Mouse (Mus musculus) hematopoietic stem cell, adult 5-6 weeks (primary cell): ENCODE data around the gene Olfr58. TPM values are rescaled to one million over a fixed set of nuclear protein-coding genes. Genes with fewer than 3 reads are reported as not detected.
"Not testable (repeated sequence)": the region's sequence is repeated elsewhere in the genome, so short reads cannot be mapped to it uniquely, and the experiment has no call there.

Experiments
- ATAC-seq, 2 experiments: fragments of 125-278 bp in 1 of 2; replicated peaks in 1 of 2; 2 replicates each; pipeline ENCODE4 v1.8.0; 2016 to 2017; ENCODE audit warnings: inconsistent platforms in 2 of 2, mild to moderate bottlenecking in 2 of 2, moderate number of reproducible peaks in 2 of 2, low read depth in 1 of 2, moderate TSS enrichment in 1 of 2; ENCODE audit not compliant: low FRiP score in 2 of 2, poor library complexity in 2 of 2, severe bottlenecking in 2 of 2, insufficient read depth in 1 of 2, low TSS enrichment in 1 of 2
- total RNA-seq: library from RNA; stranded (forward); fragments of 172-1452, 232-1000 nt; gene quantifications from 2 replicates; pipeline ENCODE4 v1.2.3, GENCODE M21; 2017

Gene Olfr58
- total RNA-seq: not detected in 2 replicates

GRCm38 (mm10) chr9:19779983-19780382, at the start of gene Olfr58:
TSS of gene Olfr58 (plus strand) at chr9:19780283.
- ATAC-seq: no peak

- ATAC-seq: no peak
Measured at GRCm38 (mm10) chr9:19769136-19769535, 10.9 kb upstream of the Olfr58 start.

GRCm38 (mm10) chr9:19769701-19770100, 10.4 kb upstream of the Olfr58 start:
- no peak for ATAC-seq

GRCm38 (mm10) chr9:19803000-19803399, 22.9 kb downstream of the Olfr58 start:
- no peak for ATAC-seq

GRCm38 (mm10) chr9:19804606-19805005, 24.5 kb downstream of the Olfr58 start, which contains the start of gene Olfr859:
TSS of gene Olfr859 (plus strand) at chr9:19804906.
- ATAC-seq: not testable (repeated sequence)

Other genes starting within 250 kb of the Olfr58 start
- gene Olfr853, start 239.2 kb upstream of the Olfr58 start, total RNA-seq: not detected in 2 replicates
- gene Olfr854, start 212.9 kb upstream of the Olfr58 start, total RNA-seq: not detected in 2 replicates
- gene Olfr855, start 197.7 kb upstream of the Olfr58 start, total RNA-seq: not detected in 2 replicates
- gene Zfp317, start 158.2 kb upstream of the Olfr58 start, total RNA-seq: 38.0 and 44.7 TPM in 2 replicates
- gene Olfr857, start 70.8 kb upstream of the Olfr58 start, total RNA-seq: not detected in 2 replicates
- not detected in 2 replicates for gene Olfr859, start 24.6 kb downstream of the Olfr58 start, total RNA-seq
- gene Olfr860, start 69.5 kb downstream of the Olfr58 start, total RNA-seq: not detected in 2 replicates
- gene Olfr862, start 107.7 kb downstream of the Olfr58 start, total RNA-seq: not detected in 2 replicates
- gene Olfr77, start 136.6 kb downstream of the Olfr58 start, total RNA-seq: 0.20 and 0.31 TPM in 2 replicates
- not detected in 2 replicates for gene Olfr866, start 247.8 kb downstream of the Olfr58 start, total RNA-seq